Mouse (Mus musculus) cortical plate, adult 2 months (tissue): ENCODE results near the gene Snx6.

Experiments used
- CTCF ChIP-seq: fragments of 200-500 bp; IDR thresholded peaks from 2 replicates; pipeline ENCODE4 v1.5.1; 2011; ENCODE audit warnings: mild to moderate bottlenecking, control low read depth, low read length; ENCODE audit not compliant: insufficient read depth; ENCODE audit errors: extremely low read depth
- POLR2A ChIP-seq: fragments of 200-500 bp; IDR thresholded peaks from 2 replicates; pipeline ENCODE4 v1.6.1; 2011; ENCODE audit warnings: mild to moderate bottlenecking, low read length, control low read depth; ENCODE audit not compliant: insufficient read depth; ENCODE audit errors: extremely low read depth

DNA sequence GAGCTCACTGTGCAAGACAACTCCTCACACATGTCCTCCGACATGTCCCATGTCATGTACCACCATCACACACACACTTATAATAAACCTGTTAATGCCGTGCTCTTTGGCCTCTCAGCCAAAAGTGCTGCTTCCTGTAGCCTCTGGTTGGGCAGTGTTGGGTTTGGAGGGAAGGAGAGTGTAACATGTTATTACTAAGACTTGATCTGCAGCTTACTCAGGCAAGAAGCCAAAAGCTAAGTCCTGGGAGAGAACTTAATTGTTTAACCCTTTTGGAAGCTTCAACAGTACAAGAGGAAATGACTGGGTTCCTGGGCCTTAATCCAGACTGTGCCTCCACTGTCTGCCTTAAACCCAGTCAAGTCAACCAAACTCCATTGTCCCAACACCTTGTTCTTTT lies 14.6 kb upstream of the Snx6 start:
- TF ChIP-seq CTCF, result no peak
- no peak for TF ChIP-seq POLR2A
